Mouse (Mus musculus): ENCODE results near the gene Zfp513. TPM values are rescaled to one million over a fixed set of nuclear protein-coding genes. Genes with fewer than 3 reads are reported as not detected.
A peak's percentile ranks its signal among the peaks of the same experiment; 100 is the strongest.
"Not testable (repeated sequence)": the region's sequence is repeated elsewhere in the genome, so short reads cannot be mapped to it uniquely, and the experiment has no call there.

Gene Zfp513
- polyA plus RNA-seq, 1 experiment from 2014 or later = 4.8 TPM

DNA sequence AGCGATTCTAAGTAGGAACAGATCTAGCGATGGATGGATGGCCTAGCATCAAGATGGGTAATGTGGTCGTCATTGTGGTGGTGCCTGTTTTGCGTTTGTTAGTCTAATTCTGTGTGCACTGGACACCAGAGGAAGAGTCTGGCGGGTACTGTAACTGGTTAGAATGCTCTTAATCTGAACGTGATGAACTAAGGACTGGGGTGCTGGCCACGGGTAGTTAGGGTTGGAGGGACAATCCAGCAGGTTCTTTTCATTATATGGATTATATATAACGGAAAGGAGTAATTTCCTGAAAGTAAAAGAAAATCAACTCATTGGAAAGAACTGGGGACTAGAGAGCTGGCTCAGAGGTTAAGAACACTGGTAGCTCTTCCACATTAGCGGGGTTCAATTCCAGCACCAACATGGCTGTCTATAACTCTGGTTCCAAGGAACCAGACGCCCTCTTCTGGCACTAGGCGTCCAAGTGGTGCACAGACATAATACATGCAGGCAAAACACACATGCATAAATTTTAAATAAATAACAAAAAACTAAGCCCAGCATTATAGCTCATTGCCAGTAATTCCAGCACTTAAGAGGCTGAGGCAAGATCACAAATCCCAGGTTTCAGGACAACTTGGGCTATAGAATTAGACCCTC is 19.3 kb upstream of the Zfp513 start:
- 0 out of 2 replicates have a peak, but pooled peaks cover 6% of the 10 kb centered on the region for H3K4me1 ChIP-seq (ENCODE audit: control insufficient read depth, insufficient read depth, low read length)
- peak overlapping the region; percentile 89 for H3K27ac ChIP-seq (ENCODE audit: low read depth, low read length)
- H3K4me2 ChIP-seq = peak overlapping the region; percentile 90
- peak overlapping the region; percentile 94 for H3K4me3 ChIP-seq (ENCODE audit: low read depth, low read length)
- no peaks in the 10 kb centered on the region for H3K9me3 ChIP-seq (replicated peaks; ENCODE audit: control insufficient read depth, low read length)
- ATAC-seq (replicated peaks; ENCODE audit: insufficient number of reproducible peaks, low FRiP score, low TSS enrichment) = no peak
- no peaks in the 10 kb centered on the region for H3K27me3 ChIP-seq (ENCODE audit: control insufficient read depth, insufficient read depth, low read length)
- no peaks in the 10 kb centered on the region for H3K36me3 ChIP-seq (ENCODE audit: control insufficient read depth, insufficient read depth, low read length)
- 15% methylated on average over 11 of the region's 11 CpGs for WGBS (ENCODE audit: insufficient replicate concordance)
- H3K9ac ChIP-seq (ENCODE audit: low read depth, low read length) = peak overlapping the region; percentile 96

DNA sequence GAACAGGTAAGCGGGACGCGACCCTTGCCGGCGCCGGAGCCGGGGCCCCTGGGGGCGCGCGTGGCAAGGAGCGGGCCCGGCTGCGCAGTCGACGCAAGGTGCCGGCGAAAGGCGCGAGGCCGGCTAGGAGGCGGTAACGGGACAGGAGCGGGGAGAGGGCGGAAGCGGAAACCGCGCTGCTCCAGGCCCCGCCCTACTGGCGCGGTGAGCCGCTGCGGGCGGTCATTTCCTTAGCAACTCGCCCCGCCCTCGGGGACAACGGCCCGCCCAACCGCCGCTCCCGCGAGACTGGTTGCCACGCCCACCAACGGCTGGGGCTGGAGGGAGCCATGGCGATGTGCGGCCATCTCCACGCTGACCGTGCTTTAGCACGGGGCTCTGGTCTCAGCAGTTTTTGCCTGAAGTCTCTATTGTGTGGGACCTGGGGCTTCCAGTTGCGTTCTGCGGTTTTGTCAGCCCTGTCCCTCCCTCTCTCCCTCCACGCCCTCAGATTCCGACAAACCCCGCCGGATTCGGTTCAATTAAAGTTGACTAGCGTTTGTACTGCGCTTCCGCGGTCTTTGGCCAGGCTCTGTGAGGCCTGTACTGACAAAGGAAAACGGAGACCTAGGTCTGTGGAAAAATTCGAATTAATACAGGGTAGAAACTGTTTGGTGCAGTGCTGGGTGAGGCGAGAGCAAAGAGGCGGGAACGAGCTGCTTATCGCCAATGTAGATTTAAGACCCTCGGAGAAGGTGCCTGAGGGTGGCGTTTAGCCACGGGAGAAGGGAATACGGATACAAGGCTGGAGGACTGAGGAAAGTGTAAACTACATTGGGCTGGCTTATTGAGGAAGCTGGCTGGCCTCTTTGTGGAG is 18.6 kb upstream of the Zfp513 start, which contains the start of gene Ppm1g:
Gene Ppm1g, minus strand, starts transcription at position 240 of the 856 bp plus-strand sequence.
- WGBS (ENCODE audit: insufficient replicate concordance) = under 1% methylated on average over 63 of the region's 70 CpGs
- Histone ChIP-seq H3K9ac (ENCODE audit: low read depth, low read length) (peak within 1 kb of the TSS; percentile 96), H3K4me2 (peak within 1 kb of the TSS; percentile 90), H3K27ac (ENCODE audit: low read depth, low read length) (peak within 1 kb of the TSS; percentile 89), H3K4me3 (ENCODE audit: low read depth, low read length) (peak within 1 kb of the TSS; percentile 94), H3K9me3 (replicated peaks; ENCODE audit: control insufficient read depth, low read length) (no peaks in the 10 kb centered on the region), H3K4me1 (ENCODE audit: control insufficient read depth, insufficient read depth, low read length) (0 out of 2 replicates have a peak, but pooled peaks cover 6% of the 10 kb centered on the region), H3K36me3 (ENCODE audit: control insufficient read depth, insufficient read depth, low read length) (no peaks in the 10 kb centered on the region), H3K27me3 (ENCODE audit: control insufficient read depth, insufficient read depth, low read length) (no peaks in the 10 kb centered on the region)
- peak; percentile 96 for ATAC-seq (replicated peaks; ENCODE audit: insufficient number of reproducible peaks, low FRiP score, low TSS enrichment)

DNA sequence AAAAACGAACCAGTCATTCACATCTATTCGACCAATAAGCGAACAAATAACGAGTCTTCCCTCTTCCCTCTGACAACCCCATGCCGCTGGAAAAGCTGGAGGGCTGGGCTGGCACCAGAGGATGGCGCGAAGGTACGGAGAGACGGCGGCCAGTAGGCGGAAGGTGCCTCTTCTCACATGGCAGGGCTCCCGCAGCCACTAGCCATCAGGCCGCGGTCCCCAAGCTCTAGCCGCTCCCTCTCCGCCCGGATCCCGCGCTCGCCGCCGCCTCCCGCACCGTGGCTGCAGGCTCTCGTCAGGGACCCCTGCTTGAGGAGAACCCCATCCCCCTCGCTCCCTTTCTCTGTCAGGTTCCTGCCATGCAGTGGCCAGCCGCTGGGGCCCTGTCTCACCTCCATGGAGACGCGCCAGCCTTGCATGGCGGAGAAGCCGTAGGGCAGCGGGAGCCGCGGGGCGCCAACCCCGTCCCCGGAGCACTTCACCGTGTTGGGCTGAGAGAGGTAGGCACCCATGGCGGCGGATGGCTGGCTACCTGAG is 17.9 kb upstream of the Zfp513 start:
- no peaks in the 10 kb centered on the region for H3K9me3 ChIP-seq (replicated peaks; ENCODE audit: control insufficient read depth, low read length)
- peak overlapping the region; percentile 90 for H3K4me2 ChIP-seq
- H3K4me1 ChIP-seq (ENCODE audit: control insufficient read depth, insufficient read depth, low read length) = 0 out of 2 replicates have a peak, but pooled peaks cover 6% of the 10 kb centered on the region
- H3K9ac ChIP-seq (ENCODE audit: low read depth, low read length) = peak overlapping the region; percentile 96
- WGBS (ENCODE audit: insufficient replicate concordance) = under 1% methylated on average over 39 of the region's 40 CpGs
- H3K36me3 ChIP-seq (ENCODE audit: control insufficient read depth, insufficient read depth, low read length) = no peaks in the 10 kb centered on the region
- peak; percentile 36 for ATAC-seq (replicated peaks; ENCODE audit: insufficient number of reproducible peaks, low FRiP score, low TSS enrichment)
- H3K27ac ChIP-seq (ENCODE audit: low read depth, low read length) = peak overlapping the region; percentile 89
- H3K4me3 ChIP-seq (ENCODE audit: low read depth, low read length) = peak overlapping the region; percentile 94
- no peaks in the 10 kb centered on the region for H3K27me3 ChIP-seq (ENCODE audit: control insufficient read depth, insufficient read depth, low read length)

DNA sequence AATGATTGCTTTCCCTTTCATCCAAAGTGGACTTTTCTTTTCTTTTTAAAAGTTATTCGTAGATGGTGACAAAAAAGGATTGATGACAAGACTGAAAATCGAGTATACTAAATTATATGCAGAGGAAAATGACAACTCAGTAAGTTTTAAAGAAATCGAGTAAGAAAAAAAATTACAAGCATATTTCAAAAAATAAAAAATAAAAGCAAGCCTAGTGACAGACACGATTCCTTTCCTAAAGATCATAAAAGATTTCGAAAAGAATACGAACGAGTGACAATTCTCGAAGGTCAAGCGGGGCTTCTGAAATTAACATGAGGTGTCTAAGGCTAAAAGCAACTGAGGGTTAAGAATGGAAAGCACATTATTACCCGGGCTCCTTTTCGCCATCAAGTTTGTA is 17.4 kb upstream of the Zfp513 start:
- 0 out of 2 replicates have a peak, but pooled peaks cover 6% of the 10 kb centered on the region for H3K4me1 ChIP-seq (ENCODE audit: control insufficient read depth, insufficient read depth, low read length)
- no peaks in the 10 kb centered on the region for H3K9me3 ChIP-seq (replicated peaks; ENCODE audit: control insufficient read depth, low read length)
- peak overlapping the region; percentile 90 for H3K4me2 ChIP-seq
- 0 out of 2 replicates have a peak overlapping the region, but pooled peaks have one; percentile 89 for H3K27ac ChIP-seq (ENCODE audit: low read depth, low read length)
- no peak for ATAC-seq (replicated peaks; ENCODE audit: insufficient number of reproducible peaks, low FRiP score, low TSS enrichment)
- H3K9ac ChIP-seq (ENCODE audit: low read depth, low read length) = peak overlapping the region; percentile 96
- WGBS (ENCODE audit: insufficient replicate concordance) = 2% methylated on average over 11 of the region's 11 CpGs
- H3K36me3 ChIP-seq (ENCODE audit: control insufficient read depth, insufficient read depth, low read length) = no peaks in the 10 kb centered on the region
- H3K27me3 ChIP-seq (ENCODE audit: control insufficient read depth, insufficient read depth, low read length) = no peaks in the 10 kb centered on the region
- peak overlapping the region; percentile 94 for H3K4me3 ChIP-seq (ENCODE audit: low read depth, low read length)

DNA sequence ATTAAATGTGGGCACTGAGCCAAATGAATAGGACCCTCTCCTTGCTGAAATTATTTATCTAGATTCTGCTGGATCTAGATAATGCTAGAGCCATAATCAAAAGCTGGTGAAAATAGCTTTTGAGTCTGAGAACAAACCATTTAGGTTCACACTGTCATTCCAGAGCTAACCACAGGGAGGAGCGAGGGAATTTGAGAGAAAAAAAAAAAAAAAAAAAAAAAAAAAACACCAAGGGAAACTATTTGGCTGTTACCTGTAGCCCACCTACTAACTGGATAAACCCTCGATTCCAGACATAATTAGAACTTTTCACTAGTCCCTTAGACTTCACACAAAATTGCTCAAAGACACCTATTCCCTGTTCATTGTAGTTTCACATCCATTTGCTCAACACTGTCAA is 17.0 kb upstream of the Zfp513 start:
- Histone ChIP-seq H3K9ac (ENCODE audit: low read depth, low read length) (0 out of 2 replicates have a peak overlapping the region, but pooled peaks have one; percentile 22), H3K4me1 (ENCODE audit: control insufficient read depth, insufficient read depth, low read length) (0 out of 2 replicates have a peak, but pooled peaks cover 6% of the 10 kb centered on the region), H3K27me3 (ENCODE audit: control insufficient read depth, insufficient read depth, low read length) (no peaks in the 10 kb centered on the region), H3K4me3 (ENCODE audit: low read depth, low read length) (peak overlapping the region; percentile 94), H3K27ac (ENCODE audit: low read depth, low read length) (no peak overlapping the region), H3K9me3 (replicated peaks; ENCODE audit: control insufficient read depth, low read length) (no peaks in the 10 kb centered on the region), H3K36me3 (ENCODE audit: control insufficient read depth, insufficient read depth, low read length) (no peaks in the 10 kb centered on the region), H3K4me2 (peak overlapping the region; percentile 90)
- ATAC-seq (replicated peaks; ENCODE audit: insufficient number of reproducible peaks, low FRiP score, low TSS enrichment) = no peak
- WGBS (ENCODE audit: insufficient replicate concordance) = 3% methylated on average over 2 of the region's 2 CpGs

DNA sequence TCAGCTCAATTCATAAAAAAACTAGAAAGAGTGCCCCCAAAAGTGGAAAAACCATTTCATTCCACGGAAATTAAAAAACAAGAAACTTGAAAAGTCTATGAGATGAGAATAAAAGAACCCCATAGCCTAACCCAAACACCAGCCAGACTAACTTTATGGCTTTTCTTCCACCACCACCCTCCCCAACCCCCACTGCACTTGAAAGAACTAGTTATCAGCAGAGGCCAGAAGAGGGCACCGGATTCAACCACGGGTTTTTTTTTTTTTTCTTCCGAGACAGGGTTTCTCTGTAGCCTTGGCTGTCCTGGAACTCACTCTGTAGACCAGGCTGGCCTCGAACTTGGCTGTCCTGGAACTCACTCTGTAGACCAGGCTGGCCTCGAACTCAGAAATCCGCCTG is 16.2 kb upstream of the Zfp513 start:
- no peak overlapping the region for H3K27ac ChIP-seq (ENCODE audit: low read depth, low read length)
- H3K9ac ChIP-seq (ENCODE audit: low read depth, low read length) = no peak overlapping the region
- no peak for ATAC-seq (replicated peaks; ENCODE audit: insufficient number of reproducible peaks, low FRiP score, low TSS enrichment)
- no peaks in the 10 kb centered on the region for H3K9me3 ChIP-seq (replicated peaks; ENCODE audit: control insufficient read depth, low read length)
- WGBS (ENCODE audit: insufficient replicate concordance) = 47% methylated on average over 7 of the region's 7 CpGs
- peak overlapping the region; percentile 90 for H3K4me2 ChIP-seq
- no peaks in the 10 kb centered on the region for H3K27me3 ChIP-seq (ENCODE audit: control insufficient read depth, insufficient read depth, low read length)
- no peaks in the 10 kb centered on the region for H3K36me3 ChIP-seq (ENCODE audit: control insufficient read depth, insufficient read depth, low read length)
- no peak overlapping the region for H3K4me3 ChIP-seq (ENCODE audit: low read depth, low read length)
- H3K4me1 ChIP-seq (ENCODE audit: control insufficient read depth, insufficient read depth, low read length) = 0 out of 2 replicates have a peak, but pooled peaks cover 6% of the 10 kb centered on the region

DNA sequence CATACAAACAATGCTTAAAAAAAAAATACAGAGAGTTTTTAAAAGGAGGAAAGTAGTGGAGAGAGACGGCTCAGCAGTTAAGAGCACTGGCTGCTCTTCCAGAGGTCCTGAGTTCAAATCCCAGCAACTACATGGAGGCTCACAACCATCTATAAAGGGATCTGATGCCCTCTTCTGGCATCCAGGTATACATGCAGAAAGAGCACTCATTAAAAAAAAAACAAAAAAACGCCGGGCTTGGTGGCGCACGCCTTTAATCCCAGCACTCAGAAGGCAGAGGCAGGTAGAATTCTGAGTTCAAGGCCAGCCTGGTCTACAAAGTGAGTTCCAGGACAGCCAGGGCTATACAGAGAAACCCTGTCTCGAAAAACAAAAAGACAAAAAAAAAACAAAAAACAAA is 14.5 kb upstream of the Zfp513 start:
- not testable (repeated sequence) for H3K27me3 ChIP-seq (ENCODE audit: control insufficient read depth, insufficient read depth, low read length); H3K4me3 ChIP-seq (ENCODE audit: low read depth, low read length); H3K9ac ChIP-seq (ENCODE audit: low read depth, low read length); H3K4me2 ChIP-seq; H3K9me3 ChIP-seq (replicated peaks; ENCODE audit: control insufficient read depth, low read length); H3K27ac ChIP-seq (ENCODE audit: low read depth, low read length); H3K36me3 ChIP-seq (ENCODE audit: control insufficient read depth, insufficient read depth, low read length); H3K4me1 ChIP-seq (ENCODE audit: control insufficient read depth, insufficient read depth, low read length); ATAC-seq (replicated peaks; ENCODE audit: insufficient number of reproducible peaks, low FRiP score, low TSS enrichment)
- 90% methylated on average over 6 of the region's 6 CpGs for WGBS (ENCODE audit: insufficient replicate concordance)

DNA sequence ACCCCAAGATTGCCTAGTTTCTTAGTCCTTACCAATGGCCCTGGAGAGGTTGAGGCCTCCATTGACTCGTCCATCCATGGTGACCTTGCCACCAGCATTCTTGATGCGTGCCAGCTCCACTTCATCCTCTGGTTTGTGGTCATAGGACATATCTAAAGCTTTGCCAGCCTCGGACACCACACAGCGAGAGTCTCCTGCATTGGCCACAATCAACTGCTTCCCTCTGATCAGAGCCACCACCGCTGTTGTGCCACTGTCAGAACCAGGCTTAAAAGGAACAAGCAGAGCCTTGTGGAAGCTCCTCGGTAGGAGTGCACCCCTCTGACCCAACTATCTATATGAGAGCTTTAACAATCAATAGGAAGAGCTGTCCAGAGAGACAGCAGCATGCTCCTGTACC is 2.3 kb upstream of the Zfp513 start:
- Histone ChIP-seq H3K36me3 (ENCODE audit: control insufficient read depth, insufficient read depth, low read length) (peaks cover 38% of the 10 kb centered on the region), H3K4me2 (no peak overlapping the region), H3K9me3 (replicated peaks; ENCODE audit: control insufficient read depth, low read length) (peaks cover 5% of the 10 kb centered on the region), H3K4me3 (ENCODE audit: low read depth, low read length) (no peak overlapping the region), H3K9ac (ENCODE audit: low read depth, low read length) (no peak overlapping the region), H3K4me1 (ENCODE audit: control insufficient read depth, insufficient read depth, low read length) (peaks cover 9% of the 10 kb centered on the region; the same call in 1 of the 2 replicates), H3K27ac (ENCODE audit: low read depth, low read length) (no peak overlapping the region), H3K27me3 (ENCODE audit: control insufficient read depth, insufficient read depth, low read length) (no peaks in the 10 kb centered on the region)
- 92% methylated on average over 6 of the region's 6 CpGs for WGBS (ENCODE audit: insufficient replicate concordance)
- no peak for ATAC-seq (replicated peaks; ENCODE audit: insufficient number of reproducible peaks, low FRiP score, low TSS enrichment)

All from heart, embryonic 11.5 days (tissue).